Mouse (Mus musculus) E14TG2a.4 (cell line): ENCODE measurements around the gene Kctd13.

Experiments
- CTCF ChIP-seq: conservative IDR thresholded peaks from 2 replicates; pipeline ENCODE4 v1.5.1; 2014; ENCODE audit warnings: low read length
- NANOG ChIP-seq: IDR thresholded peaks from 2 replicates; pipeline ENCODE4 v1.6.1; 2014; ENCODE audit warnings: borderline replicate concordance, low read length, mixed read lengths
- POU5F1 ChIP-seq: IDR thresholded peaks from 2 replicates; pipeline ENCODE4 v1.6.1; 2014; ENCODE audit warnings: low read length, borderline replicate concordance

DNA sequence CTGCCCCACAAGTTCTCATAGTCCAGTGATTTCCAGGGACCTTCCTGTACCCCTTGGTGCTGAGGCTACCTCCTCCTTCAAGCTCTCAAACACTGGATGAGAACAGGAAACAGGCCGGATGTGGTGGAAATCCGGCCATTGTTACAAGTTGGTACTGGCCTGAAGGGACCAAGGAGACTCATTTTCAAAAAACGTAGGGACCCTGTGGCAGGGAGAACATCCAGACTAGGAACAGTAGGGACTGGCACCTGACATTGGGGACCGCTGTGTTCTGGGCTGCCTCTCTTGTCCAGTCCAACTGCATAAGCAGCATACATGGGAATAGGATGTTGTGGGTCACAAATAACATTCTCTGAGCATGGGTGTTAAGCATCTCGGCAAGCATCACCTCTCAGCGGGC is 47.6 kb upstream of the Kctd13 start:
- TF ChIP-seq CTCF (no peak), POU5F1 (no peak), NANOG (no peak)
